Mouse (Mus musculus) macrophage (primary cell): Measurements from ENCODE around the gene Timp2. TPM values are rescaled to one million over a fixed set of nuclear protein-coding genes. Genes with fewer than 3 reads are reported as not detected.
"Not testable (repeated sequence)": the region's sequence is repeated elsewhere in the genome, so short reads cannot be mapped to it uniquely, and the experiment has no call there.

Source experiments
- H3K27ac ChIP-seq: fragments of 350-480 bp; formaldehyde crosslinking; 2 replicates; pipeline ENCODE4 v1.9.0; 2021
- H3K36me3 ChIP-seq: fragments of 350-480 bp; formaldehyde crosslinking; 2 replicates; pipeline ENCODE4 v1.9.0; 2021; ENCODE audit errors: inconsistent target
- H3K4me3 ChIP-seq: fragments of 350-480 bp; formaldehyde crosslinking; 2 replicates; pipeline ENCODE4 v1.9.0; 2021; ENCODE audit errors: inconsistent target
- H3K79me2 ChIP-seq: fragments of 350-480 bp; formaldehyde crosslinking; 2 replicates; pipeline ENCODE4 v1.9.0; 2021; ENCODE audit errors: inconsistent target
- WGBS: methylation state at CpG from one replicate; pipeline ENCODE4 v1.1.7; 2026; ENCODE audit warnings: inconsistent platforms; ENCODE audit not compliant: missing documents; 5-methylcytosine and 5-hydroxymethylcytosine counted together
- polyA plus RNA-seq: library from polyadenylated mRNA; stranded (reverse); fragments of 250-400 nt; gene quantifications from 3 replicates; pipeline ENCODE4 v1.2.4, GENCODE M21; 2018; ENCODE audit warnings: inconsistent platforms

Timp2 gene
- polyA plus RNA-seq, 1 experiment from 2014 or later: 662 TPM

DNA sequence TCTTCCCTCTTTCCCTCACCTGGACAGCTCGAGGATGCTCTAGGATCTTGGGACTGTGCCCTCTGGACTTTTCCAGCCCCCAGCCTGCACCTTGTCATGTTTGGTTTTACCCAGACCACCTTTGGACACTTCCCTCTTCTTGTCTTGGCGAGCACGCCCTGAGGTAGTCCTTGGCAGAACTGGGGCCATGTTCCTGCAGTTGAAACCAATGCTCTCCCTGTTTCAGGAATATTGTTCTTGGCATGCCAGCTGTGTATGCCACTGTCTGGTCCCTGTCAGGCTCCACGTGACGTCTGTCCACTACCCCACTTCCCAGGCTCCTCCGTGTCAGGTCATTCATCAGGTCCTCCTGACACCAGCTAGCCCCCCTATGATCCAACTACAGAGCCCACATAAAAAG lies 23.1 kb upstream of the Timp2 start:
- 88% methylated on average over 6 of the region's 6 CpGs for WGBS
- Histone ChIP-seq H3K4me3 (no peak overlapping the region), H3K36me3 (no peaks in the 10 kb centered on the region), H3K79me2 (no peaks in the 10 kb centered on the region), H3K27ac (no peak overlapping the region)

DNA sequence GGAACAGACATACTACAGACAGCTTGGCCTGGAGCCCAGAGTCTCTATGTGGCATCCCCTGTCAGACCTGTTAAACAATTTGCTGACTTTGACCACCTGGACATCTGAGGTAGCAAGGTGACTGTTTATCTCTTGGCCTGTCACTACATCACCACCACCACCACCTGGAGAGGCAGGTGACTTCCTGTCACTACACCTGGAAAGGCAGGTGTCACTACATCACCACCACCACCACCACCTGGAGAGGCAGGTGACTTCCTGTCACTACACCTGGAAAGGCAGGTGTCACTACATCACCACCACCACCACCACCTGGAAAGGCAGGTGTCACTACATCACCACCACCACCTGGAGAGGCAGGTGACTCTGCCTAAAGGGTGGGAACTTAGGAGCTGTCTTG lies 20.8 kb upstream of the Timp2 start:
- H3K36me3 ChIP-seq, H3K4me3 ChIP-seq, H3K27ac ChIP-seq, H3K79me2 ChIP-seq: not testable (repeated sequence)

DNA sequence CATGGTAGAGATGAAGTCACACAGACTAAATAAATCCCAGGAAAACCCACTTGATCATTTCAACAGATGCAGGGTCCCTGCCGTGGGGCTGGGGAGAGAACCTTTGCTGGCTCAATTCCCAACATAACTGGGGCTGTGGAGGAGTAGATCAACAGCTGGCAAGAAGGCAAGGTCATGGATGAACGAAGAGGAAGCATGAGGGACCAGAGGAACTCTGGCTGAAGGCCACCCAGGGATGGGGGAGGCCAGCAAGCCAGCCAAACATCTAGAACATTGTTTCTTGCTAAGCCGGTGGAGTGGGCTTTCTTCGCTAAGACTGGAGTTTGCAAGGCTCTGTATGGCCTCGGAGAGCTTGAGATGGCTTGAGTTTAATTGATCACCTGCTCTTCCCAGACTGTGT lies 20.3 kb upstream of the Timp2 start:
- H3K27ac ChIP-seq: no peak overlapping the region
- H3K36me3 ChIP-seq: no peaks in the 10 kb centered on the region
- no peaks in the 10 kb centered on the region for H3K79me2 ChIP-seq
- 85% methylated on average over 5 of the region's 5 CpGs for WGBS
- H3K4me3 ChIP-seq: no peak overlapping the region

DNA sequence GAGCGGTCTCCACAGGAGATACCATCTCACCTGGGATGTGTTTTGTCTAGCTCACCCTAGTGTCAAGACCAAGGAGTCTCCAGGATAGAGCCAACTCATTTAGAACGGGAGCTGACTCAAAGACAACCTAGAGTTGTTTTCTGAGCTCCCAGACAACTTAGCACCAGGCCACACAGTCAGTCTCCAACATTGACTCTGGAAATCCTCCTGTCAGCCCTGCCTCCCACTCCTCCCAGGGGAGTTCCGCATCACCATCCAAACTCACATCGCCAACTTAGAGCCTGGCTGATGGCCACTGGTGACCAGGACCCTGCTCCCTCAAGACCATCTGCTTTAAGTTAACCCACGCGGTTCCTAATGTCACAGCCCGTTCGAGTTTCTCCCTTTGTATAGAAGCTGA lies 19.9 kb upstream of the Timp2 start:
- Histone ChIP-seq H3K4me3 (no peak overlapping the region), H3K27ac (no peak overlapping the region), H3K36me3 (no peaks in the 10 kb centered on the region), H3K79me2 (no peaks in the 10 kb centered on the region)
- WGBS: 93% methylated on average over 8 of the region's 8 CpGs

DNA sequence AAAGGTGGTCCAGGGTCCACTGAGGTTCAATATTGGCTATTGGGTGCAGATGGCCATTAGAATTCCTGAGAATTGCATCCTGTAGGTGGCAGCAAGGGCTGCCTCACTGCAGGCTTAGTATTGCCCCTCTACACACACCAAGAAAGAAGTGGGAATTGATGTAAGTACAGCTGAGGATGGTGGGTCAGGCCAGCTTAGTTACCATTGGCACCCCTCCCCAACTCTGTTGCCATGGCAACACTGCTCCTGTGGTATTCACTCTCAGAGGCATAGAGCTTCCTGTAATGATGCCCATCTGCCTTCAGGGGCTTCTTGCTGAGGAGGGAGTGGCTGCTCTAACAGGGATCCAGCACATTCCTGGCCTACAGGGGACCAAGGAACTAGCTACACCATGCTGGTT lies 19.5 kb upstream of the Timp2 start:
- Histone ChIP-seq H3K27ac (no peak overlapping the region), H3K79me2 (no peaks in the 10 kb centered on the region), H3K36me3 (no peaks in the 10 kb centered on the region), H3K4me3 (no peak overlapping the region)

DNA sequence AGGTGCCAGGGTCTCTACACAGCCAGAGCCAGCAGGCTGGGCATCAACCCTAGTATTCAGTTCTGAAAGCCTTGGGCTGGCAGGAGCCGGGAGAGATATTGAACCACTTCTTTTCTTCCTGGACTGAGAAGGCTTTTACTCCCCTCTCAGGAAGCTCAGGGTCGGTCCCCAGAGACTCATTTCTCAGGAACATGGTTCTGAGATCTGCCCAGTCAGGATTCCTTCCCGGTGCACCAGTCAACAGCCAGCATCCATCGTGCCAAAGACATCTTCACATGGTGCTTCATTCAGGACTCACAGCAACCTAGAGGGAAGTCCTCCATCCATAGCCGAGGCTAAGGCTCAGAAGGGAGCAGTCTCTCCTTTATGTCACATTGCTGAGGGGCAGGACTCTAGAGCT lies 19.0 kb upstream of the Timp2 start:
- no peaks in the 10 kb centered on the region for H3K79me2 ChIP-seq
- no peak overlapping the region for H3K4me3 ChIP-seq
- 93% methylated on average over 5 of the region's 5 CpGs for WGBS
- H3K36me3 ChIP-seq: no peaks in the 10 kb centered on the region
- no peak overlapping the region for H3K27ac ChIP-seq

DNA sequence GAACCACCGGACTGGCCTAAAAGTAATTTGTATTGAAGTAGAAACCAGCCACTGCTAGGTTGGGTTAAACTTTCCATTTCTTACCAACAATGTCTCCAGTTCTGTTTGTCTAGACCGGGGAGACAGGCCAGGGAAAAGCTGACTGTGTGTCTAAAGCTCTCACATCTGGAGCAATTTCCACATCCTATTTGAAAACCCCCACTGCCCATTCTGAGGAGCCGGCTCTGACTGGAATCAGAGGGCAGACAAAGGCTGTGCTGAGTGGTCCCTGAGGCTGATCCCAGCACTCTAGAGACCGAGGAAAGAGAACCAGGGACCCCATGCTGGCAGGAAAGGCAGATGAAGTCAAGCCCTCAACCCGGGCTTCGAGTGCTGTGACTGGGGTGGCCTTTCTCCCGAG lies 17.1 kb upstream of the Timp2 start:
- 90% methylated on average over 7 of the region's 7 CpGs for WGBS
- H3K27ac ChIP-seq: no peak overlapping the region
- no peaks in the 10 kb centered on the region for H3K36me3 ChIP-seq
- no peak overlapping the region for H3K4me3 ChIP-seq
- H3K79me2 ChIP-seq: no peaks in the 10 kb centered on the region

DNA sequence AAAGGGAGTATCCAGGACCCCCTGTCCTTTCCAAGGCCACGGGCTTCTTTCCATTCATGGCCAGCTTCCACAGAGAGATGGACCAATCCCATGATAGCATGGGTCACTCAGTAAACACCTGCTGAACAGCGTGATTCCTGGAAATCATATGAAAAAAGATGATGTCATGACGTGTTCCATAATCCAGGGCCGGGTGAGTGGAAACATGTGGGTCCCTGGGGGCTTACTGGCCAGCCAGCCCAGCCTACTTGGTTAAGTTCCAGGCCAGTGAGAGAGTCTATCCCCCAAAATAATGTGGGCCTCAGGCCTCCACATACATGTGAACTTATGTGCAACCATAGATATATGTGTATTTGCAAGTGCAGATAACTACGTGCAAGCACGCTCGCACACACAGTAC lies 16.3 kb upstream of the Timp2 start:
- Histone ChIP-seq H3K27ac (no peak overlapping the region), H3K36me3 (no peaks in the 10 kb centered on the region), H3K4me3 (no peak overlapping the region), H3K79me2 (no peaks in the 10 kb centered on the region)
- WGBS: 94% methylated on average over 7 of the region's 7 CpGs

DNA sequence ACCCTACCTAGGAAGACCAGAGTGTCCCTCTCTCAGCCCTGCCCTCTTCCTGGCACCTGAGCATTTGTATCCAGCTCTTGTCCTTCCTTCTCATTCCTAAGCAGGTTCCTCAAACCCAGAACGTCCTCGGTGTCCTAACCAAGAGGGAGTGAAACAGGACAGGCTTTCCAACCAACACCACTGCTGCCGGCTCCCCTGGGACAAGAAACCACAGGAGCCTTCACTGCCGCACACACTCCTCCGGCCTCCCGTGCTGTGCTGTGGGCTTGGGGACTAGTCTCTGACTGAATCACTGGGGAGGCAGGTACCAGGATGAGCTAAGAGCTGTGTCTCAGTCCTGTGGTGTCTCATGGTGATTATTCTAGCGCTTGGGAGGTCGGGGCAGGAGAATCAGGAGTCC lies 14.1 kb upstream of the Timp2 start:
- Histone ChIP-seq H3K36me3 (no peaks in the 10 kb centered on the region), H3K27ac (no peak overlapping the region), H3K4me3 (no peak overlapping the region), H3K79me2 (no peaks in the 10 kb centered on the region)
- 86% methylated on average over 8 of the region's 8 CpGs for WGBS

DNA sequence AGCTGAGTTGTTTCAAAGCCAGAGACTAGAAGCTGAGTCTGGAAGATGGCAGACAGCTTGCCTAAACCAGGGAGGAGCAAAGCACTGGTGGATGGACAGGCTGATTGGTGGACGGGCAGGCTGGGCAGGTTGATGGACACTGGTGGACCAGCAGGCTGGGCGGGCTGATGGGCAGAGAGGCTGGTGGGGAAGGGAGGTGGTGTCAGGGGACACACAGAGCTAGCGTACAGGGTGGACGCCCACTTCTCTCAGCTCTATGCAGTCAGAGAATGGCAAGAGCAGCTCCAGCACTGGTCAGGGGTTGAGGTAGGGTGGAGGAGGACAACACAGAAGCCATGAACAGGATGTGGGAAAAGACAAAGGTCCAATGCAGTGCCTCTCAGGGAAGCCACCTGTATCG lies 13.7 kb upstream of the Timp2 start:
- no peak overlapping the region for H3K27ac ChIP-seq
- H3K4me3 ChIP-seq: no peak overlapping the region
- WGBS: 89% methylated on average over 5 of the region's 5 CpGs
- H3K36me3 ChIP-seq: no peaks in the 10 kb centered on the region
- H3K79me2 ChIP-seq: no peaks in the 10 kb centered on the region

DNA sequence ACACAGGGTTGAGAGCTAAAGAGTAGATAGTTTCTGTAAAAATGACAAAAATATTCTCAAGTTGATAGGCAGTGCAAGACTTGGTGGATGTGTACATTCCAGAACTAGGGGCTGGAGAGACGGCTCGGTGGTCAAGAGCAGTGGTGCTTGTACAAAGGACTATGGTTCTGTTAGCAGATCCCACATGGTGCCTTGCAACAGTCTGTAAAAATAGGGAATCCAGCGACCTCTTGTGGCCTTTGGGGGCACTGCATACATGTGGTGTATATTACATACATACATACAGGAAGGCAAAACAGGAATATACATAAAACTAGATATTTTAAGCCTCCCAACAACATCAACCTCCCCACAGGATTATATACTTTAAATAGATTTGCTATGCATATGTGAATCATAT lies 12.8 kb upstream of the Timp2 start:
- H3K27ac ChIP-seq: no peak overlapping the region
- no peaks in the 10 kb centered on the region for H3K79me2 ChIP-seq
- H3K4me3 ChIP-seq: no peak overlapping the region
- WGBS: 63% methylated on average over 3 of the region's 3 CpGs
- H3K36me3 ChIP-seq: no peaks in the 10 kb centered on the region

DNA sequence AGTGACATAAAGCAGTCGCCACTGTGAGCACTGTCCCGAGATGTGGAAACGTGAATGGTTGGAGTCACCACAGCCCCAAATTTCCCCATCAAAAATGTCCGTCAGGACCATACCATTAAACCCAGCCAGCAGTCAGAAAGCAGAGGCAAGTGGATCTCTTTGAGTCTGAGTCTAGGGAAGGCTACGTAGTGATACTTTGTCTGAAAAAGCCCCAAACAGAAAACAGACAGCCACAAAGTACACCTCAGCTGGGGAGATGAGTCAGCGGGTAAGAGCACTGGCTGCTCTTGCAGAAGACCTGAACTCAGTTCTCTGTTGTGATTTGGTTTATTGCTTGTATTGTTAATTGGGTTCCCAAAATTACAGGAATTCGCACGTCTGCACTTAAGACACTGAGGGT lies 11.0 kb upstream of the Timp2 start:
- H3K27ac ChIP-seq: no peak overlapping the region
- WGBS: 95% methylated on average over 8 of the region's 8 CpGs

DNA sequence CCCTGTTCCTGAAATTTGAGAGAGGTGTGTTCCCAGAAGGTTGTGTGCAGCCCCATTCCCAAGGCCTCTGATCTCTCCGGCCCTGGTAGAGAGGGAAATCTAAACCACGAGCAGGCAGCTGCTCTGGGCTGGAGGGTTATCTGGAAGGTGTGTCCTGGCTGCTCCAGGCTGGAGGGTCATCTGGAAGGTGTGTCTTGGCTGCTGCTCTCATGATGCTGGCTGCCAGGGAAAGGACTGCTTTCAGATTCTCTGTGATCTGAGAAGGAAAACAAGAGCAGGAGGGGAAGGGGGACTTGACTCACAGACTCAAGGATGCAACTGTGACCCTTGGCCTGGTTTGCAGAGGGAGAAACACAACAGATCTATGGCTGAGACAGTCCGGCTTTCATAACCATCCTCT lies 10.6 kb upstream of the Timp2 start:
- WGBS: 94% methylated on average over 3 of the region's 3 CpGs
- no peaks in the 10 kb centered on the region for H3K79me2 ChIP-seq
- no peaks in the 10 kb centered on the region for H3K36me3 ChIP-seq

More for the DNA sequence above, 11.0 kb upstream of the Timp2 start:
- Histone ChIP-seq H3K4me3 (no peak overlapping the region), H3K36me3 (no peaks in the 10 kb centered on the region), H3K79me2 (no peaks in the 10 kb centered on the region)

DNA sequence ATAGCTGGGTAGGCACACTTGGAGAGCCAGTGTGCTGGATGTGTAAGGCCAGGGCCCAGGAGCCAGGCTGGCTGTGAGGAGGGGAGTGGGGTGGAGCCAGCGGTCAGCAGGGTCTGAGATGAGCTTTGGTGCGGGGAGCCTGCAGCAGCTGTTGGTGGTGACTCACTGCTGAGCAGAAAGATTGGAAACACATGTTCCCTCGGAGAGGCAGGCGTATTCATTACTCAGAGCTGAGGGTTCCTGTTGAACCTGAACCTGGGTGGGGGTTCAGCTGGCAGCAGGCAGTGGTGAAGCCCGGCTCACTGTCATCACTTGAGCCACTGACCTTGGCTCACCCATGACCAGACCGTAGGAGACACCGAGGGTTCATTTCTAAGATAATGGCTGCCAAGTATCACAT lies 9.6 kb upstream of the Timp2 start:
- Histone ChIP-seq H3K4me3 (no peak overlapping the region), H3K27ac (peak overlapping the region; percentile 99), H3K36me3 (no peaks in the 10 kb centered on the region), H3K79me2 (no peaks in the 10 kb centered on the region)
- WGBS: 85% methylated on average over 7 of the region's 7 CpGs

More for the DNA sequence above, 10.6 kb upstream of the Timp2 start:
- Histone ChIP-seq H3K4me3 (no peak overlapping the region), H3K27ac (no peak overlapping the region)

DNA sequence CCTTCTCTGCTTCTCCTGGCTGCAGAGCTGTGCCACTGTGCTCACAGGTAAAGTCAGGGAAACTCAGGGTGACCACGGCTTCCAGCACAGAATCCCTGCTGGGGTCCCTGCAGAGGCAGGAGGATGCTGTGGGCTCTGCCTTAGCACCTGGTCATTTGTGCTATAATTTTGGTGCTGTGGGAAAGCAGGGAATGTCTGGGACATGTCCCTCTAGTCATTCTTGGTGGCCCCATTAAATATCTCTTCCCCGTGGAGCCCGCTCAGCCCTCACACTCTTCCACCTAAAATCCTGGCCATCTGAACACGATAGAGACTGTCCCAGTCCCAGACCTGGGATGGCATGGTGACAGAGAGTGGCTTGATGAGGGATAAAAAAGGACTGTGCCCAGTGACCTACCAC lies 8.5 kb upstream of the Timp2 start:
- no peaks in the 10 kb centered on the region for H3K79me2 ChIP-seq
- 86% methylated on average over 4 of the region's 4 CpGs for WGBS
- peak overlapping the region; percentile 16; the same call in 1 of the 2 replicates for H3K4me3 ChIP-seq
- H3K36me3 ChIP-seq: no peaks in the 10 kb centered on the region
- H3K27ac ChIP-seq: peak overlapping the region; percentile 99

DNA sequence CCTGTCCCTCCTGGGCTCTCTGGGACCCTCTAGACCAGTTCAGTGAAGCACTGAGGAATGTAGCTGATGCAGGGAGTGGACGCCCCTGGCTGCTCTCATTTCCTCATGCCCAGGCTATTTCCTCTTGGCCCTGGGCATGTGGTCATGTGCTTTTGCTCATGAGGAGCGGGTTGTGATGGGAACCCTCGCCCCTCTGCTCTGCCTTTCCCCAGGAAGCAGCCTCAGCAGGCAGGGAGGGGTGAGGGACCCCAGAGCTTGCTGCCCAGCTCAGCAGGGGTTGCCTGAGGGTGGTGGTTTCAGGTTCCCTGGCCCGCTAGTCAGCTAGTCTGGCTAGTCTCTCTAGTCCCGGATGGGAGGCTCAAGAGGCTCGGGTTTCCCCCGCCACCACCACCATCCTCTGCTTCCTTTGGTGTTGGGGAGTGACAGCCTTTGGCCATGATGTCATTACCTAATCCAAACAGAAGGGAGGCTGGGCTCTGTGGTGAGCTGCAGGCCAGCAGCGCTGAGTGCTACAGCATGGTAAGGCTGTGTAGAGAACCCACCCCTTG lies 7.5 kb upstream of the Timp2 start:
- Histone ChIP-seq H3K4me3 (peak overlapping the region; percentile 16), H3K27ac (peak overlapping the region; percentile 99), H3K36me3 (no peaks in the 10 kb centered on the region), H3K79me2 (no peaks in the 10 kb centered on the region)
- WGBS: 2% methylated on average over 7 of the region's 8 CpGs
